Mouse (Mus musculus) embryonic fibroblast, embryonic 13.5 days (primary cell): Measurements from ENCODE around the gene Ttyh1.

ENCODE experiments used
- CTCF ChIP-seq: IDR thresholded peaks from 2 replicates; pipeline ENCODE4 v1.5.1; 2011; ENCODE audit warnings: mild to moderate bottlenecking, control low read depth, low read length, moderate library complexity, borderline replicate concordance; ENCODE audit not compliant: insufficient read depth
- POLR2A ChIP-seq: IDR thresholded peaks from 2 replicates; pipeline ENCODE4 v1.6.1; 2011; ENCODE audit warnings: low read depth, mild to moderate bottlenecking, control low read depth, low read length, moderate library complexity

DNA sequence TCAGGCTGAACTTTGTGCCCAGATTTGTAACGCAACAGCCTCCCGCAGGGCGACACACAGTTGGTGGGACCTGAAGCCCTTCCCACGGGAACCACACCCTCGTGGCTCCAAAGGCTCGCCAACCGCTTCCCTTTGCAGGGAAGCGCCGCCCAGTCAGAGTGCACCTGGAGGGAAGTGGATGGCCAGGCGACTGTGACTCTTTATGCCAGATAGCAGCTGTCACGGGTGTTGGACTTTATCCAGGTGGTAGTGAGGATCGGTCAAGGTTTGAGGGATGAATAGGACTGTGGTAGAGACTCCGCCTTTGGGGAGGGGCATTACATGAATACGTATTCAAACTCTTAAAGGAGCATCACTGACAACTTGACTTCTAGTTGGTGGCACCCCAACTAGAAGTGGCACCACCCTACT lies 31.6 kb downstream of the Ttyh1 start:
- no peak for TF ChIP-seq CTCF
- TF ChIP-seq POLR2A, result no peak
